Mouse (Mus musculus) liver, embryonic 12.5 days (tissue): ENCODE results near the gene Anp32a. TPM values are rescaled to one million over a fixed set of nuclear protein-coding genes. Genes with fewer than 3 reads are reported as not detected.

ENCODE experiments used
- ATAC-seq: fragments of 200-750 bp; cut with Nextera tagmentation; 2 replicates; pipeline ENCODE4 v1.8.0; 2017; ENCODE audit warnings: moderate number of reproducible peaks, mild to moderate bottlenecking, moderate library complexity
- H3K27ac ChIP-seq: fragments of 300-500 bp; sonication (generic); 2 replicates; pipeline ENCODE4 v1.5.1; 2016; ENCODE audit warnings: mild to moderate bottlenecking
- H3K27me3 ChIP-seq: fragments of 300-500 bp; sonication (generic); replicated peaks from 2 replicates; pipeline ENCODE4 v1.6.1; 2016; ENCODE audit warnings: mild to moderate bottlenecking, moderate library complexity
- H3K36me3 ChIP-seq: fragments of 300-500 bp; sonication (generic); 2 replicates; pipeline ENCODE4 v1.6.1; 2016; ENCODE audit warnings: mild to moderate bottlenecking, moderate library complexity
- H3K4me1 ChIP-seq: fragments of 300-500 bp; sonication (generic); 2 replicates; pipeline ENCODE4 v1.6.1; 2016
- H3K4me2 ChIP-seq: fragments of 300-500 bp; sonication (generic); 2 replicates; pipeline ENCODE4 v1.6.1; 2016; ENCODE audit warnings: mild to moderate bottlenecking, moderate library complexity
- H3K4me3 ChIP-seq: fragments of 300-500 bp; sonication (generic); 2 replicates; pipeline ENCODE4 v1.5.1; 2016; ENCODE audit warnings: mild to moderate bottlenecking, moderate library complexity
- H3K9ac ChIP-seq: fragments of 300-500 bp; sonication (generic); 2 replicates; pipeline ENCODE4 v1.6.1; 2016; ENCODE audit warnings: mild to moderate bottlenecking, moderate library complexity
- H3K9me3 ChIP-seq: fragments of 300-500 bp; sonication (generic); replicated peaks from 2 replicates; pipeline ENCODE4 v1.6.1; 2016; ENCODE audit warnings: mild to moderate bottlenecking, moderate library complexity
- WGBS: fragments of 180-500 bp; shearing (Covaris S2); methylation state at CpG from one replicate; pipeline ENCODE4 v1.1.7; 2016; ENCODE audit not compliant: insufficient replicate concordance; 5-methylcytosine and 5-hydroxymethylcytosine counted together
- polyA plus RNA-seq: library from polyadenylated mRNA; unstranded; fragments of >200 nt; fragmentation: Nextera tagmentation; extraction: Ambion mirVana; gene quantifications from 2 replicates; pipeline ENCODE4 v1.2.1, GENCODE M21; 2016

The Anp32a gene
- polyA plus RNA-seq, 1 experiment from 2014 or later, result 122 TPM

GRCm38 (mm10) chr9:62340301-62341122 lies 581 bp upstream of the Anp32a start:
- peak overlapping the region; percentile 88 for H3K9ac ChIP-seq
- H3K9me3 ChIP-seq, result no peaks in the 10 kb centered on the region
- H3K27ac ChIP-seq, result peak overlapping the region; percentile 55
- 2% methylated on average over 47 of the region's 48 CpGs for WGBS
- peaks cover 34% of the 10 kb centered on the region for H3K4me1 ChIP-seq
- H3K36me3 ChIP-seq, result no peaks in the 10 kb centered on the region
- peak; percentile 55 for ATAC-seq
- H3K27me3 ChIP-seq, result no peaks in the 10 kb centered on the region; the same call in 1 of the 2 replicates
- H3K4me2 ChIP-seq, result peak overlapping the region; percentile 90
- peak overlapping the region; percentile 87 for H3K4me3 ChIP-seq

DNA sequence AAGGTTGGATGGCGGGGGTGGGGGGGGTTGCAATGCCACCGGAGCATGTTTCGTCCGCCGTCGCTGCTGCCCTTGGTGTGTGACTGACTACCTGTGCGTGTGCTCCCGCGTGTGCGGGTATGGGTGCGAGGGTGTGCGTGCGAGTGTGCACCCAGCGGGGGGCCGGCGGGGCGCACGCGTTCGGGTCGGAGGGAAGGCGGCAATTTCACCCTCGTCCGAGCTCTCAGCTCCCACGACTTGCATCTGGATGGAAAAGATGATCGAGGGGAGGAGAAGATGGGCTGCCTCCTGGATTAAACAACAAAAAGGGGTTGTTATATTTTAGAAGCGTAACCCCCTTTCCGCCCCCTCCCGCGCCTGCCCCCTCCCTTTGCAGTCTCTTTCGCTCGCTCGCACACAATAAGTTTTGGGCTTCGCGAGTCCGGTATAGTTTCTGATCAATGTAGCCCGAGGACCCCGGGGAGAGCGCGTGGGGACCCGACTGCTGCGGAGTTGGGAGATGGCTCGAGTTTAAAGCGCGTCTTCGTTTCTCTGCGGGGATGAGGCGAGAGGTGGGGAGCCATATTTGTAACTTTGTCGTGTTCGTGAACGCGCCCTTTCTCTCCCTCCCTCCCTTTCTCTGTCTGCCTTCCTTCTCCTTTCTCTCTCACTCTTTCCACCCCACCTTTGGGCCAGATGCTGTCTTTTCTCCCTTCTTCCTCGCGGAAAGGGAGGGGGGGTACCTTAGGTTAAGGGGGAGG lies 778 bp downstream of the Anp32a start:
- no peak for ATAC-seq
- Histone ChIP-seq H3K27me3 (no peaks in the 10 kb centered on the region; the same call in 1 of the 2 replicates), H3K9me3 (no peaks in the 10 kb centered on the region), H3K4me3 (peak overlapping the region; percentile 87), H3K4me1 (peaks cover 48% of the 10 kb centered on the region), H3K4me2 (peak overlapping the region; percentile 90), H3K9ac (peak overlapping the region; percentile 88), H3K36me3 (no peaks in the 10 kb centered on the region), H3K27ac (peak overlapping the region; percentile 94)
- under 1% methylated on average over 52 of the region's 54 CpGs for WGBS

DNA sequence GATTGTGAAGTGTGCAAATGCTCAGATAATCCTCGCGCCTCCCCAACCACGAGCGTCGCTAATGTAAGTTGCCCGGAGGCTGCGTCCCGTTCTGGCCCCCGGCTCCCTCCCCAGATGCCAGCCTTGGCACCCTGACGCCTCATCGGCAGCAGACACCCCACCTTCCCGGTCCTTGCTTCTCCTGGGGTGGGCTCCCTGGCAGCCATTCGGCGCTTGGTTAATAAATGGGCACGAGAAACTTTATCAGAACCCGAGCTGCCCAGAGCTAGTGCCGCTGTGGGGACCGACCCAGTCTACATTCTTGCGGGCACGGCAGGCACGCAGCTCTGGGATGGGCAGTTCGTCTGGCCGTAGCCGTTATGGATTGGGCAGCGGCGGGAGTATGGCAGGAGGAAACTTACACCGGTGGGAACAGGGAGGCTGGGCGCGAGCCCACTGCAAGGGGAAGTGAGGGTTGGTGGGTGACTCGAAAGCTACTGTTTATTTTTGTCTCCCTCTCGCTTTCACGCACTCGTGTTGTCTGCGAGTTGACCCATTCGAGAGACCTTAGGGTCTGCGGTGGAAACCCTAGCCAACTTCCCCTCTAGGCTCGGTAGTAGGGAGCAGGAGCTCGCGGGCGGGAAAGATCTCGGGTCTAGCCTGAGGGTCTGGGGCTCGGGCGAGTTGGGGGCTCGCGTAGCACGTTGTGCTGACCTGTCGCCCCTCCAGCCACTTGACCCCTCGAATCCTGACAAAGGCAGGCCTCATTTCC lies 1.5 kb downstream of the Anp32a start:
- Histone ChIP-seq H3K9ac (peak overlapping the region; percentile 88), H3K4me2 (peak overlapping the region; percentile 90), H3K27me3 (no peaks in the 10 kb centered on the region; the same call in 1 of the 2 replicates), H3K4me3 (peak overlapping the region; percentile 87), H3K27ac (peak overlapping the region; percentile 94), H3K9me3 (no peaks in the 10 kb centered on the region), H3K4me1 (peaks cover 55% of the 10 kb centered on the region), H3K36me3 (peaks cover 6% of the 10 kb centered on the region; the same call in 1 of the 2 replicates)
- ATAC-seq, result no peak
- under 1% methylated on average over 48 of the region's 48 CpGs for WGBS

DNA sequence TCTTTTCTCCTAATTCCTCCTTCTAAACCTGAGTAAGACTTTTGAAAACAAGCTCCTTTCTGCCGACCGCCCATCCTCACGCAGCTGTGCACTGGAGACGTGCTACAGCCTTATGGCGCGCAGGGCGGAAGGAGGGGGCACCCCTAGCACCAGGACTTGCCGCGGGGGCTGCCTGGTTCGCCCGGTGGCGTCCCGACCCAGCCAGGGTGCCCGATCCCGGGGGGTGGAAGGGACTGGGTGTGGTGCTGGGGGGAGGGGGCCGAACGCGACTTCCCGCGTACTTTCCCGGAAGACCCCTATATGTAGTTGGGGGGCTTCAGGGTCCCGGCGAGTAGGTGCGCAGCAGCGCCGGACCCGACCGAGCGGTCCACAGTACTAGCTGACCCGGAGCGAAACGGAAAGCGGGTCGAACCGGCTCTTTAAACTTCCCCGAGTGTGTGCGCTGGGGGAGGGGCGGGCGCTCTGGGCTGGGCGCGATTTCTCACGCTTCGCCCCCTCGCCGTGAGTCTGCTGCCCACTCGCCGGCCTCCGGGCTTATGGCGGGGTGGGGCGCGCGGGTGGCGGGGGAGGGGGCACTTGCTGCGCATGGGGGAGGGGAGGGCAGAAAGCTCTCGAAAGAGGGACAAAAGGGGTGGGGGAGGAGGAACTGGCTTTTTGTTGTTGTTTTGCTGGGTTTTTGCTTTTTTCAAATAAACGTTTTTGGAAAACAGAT lies 2.3 kb downstream of the Anp32a start:
- ATAC-seq, result peak; percentile 24
- peak overlapping the region; percentile 90 for H3K4me2 ChIP-seq
- peaks cover 11% of the 10 kb centered on the region for H3K36me3 ChIP-seq
- H3K4me3 ChIP-seq, result peak overlapping the region; percentile 87
- peaks cover 60% of the 10 kb centered on the region for H3K4me1 ChIP-seq
- no peaks in the 10 kb centered on the region for H3K9me3 ChIP-seq
- H3K27ac ChIP-seq, result peak overlapping the region; percentile 94
- H3K9ac ChIP-seq, result peak overlapping the region; percentile 88
- no peaks in the 10 kb centered on the region; the same call in 1 of the 2 replicates for H3K27me3 ChIP-seq
- 0% methylated on average over 53 of the region's 56 CpGs for WGBS

DNA sequence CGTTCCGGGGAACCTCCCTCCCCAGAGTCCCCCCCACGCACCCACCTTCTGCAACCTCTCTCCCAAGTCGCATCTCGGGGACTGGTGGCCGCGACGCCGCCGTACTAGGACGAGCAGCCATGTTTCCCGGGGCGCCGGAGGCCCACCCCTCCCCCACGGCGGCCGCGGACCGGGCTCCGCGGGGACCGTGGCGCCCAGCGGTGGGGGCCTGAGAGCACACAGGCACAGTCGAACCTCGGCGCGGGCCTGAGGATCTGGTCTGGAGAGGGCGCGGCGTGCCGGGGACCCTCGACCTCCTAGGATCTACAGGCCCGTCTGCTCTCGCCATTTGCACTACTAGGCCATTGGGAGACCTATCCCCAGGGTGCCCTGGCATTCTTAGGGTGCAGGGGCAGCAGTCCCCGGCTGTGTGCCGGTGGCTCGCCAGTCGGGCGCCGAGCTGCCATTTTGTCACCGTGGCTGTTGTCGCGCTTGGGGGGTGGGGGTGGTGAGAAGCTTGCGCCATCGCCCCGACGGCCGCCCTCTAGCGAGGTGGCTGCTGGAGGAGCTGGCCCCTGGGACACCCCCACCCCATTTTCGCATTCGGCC lies 2.9 kb downstream of the Anp32a start:
- H3K4me2 ChIP-seq, result peak overlapping the region; percentile 90
- no peaks in the 10 kb centered on the region for H3K9me3 ChIP-seq
- peak overlapping the region; percentile 94 for H3K27ac ChIP-seq
- WGBS, result under 1% methylated on average over 52 of the region's 52 CpGs
- no peak for ATAC-seq
- H3K4me3 ChIP-seq, result peak overlapping the region; percentile 87
- no peaks in the 10 kb centered on the region; the same call in 1 of the 2 replicates for H3K27me3 ChIP-seq
- peaks cover 60% of the 10 kb centered on the region for H3K4me1 ChIP-seq
- peaks cover 11% of the 10 kb centered on the region for H3K36me3 ChIP-seq
- H3K9ac ChIP-seq, result peak overlapping the region; percentile 88

- H3K9ac ChIP-seq, result peak overlapping the region; percentile 88
- WGBS, result under 1% methylated on average over 26 of the region's 26 CpGs
- H3K4me1 ChIP-seq, result peaks cover 63% of the 10 kb centered on the region
- H3K4me3 ChIP-seq, result peak overlapping the region; percentile 87
- peaks cover 13% of the 10 kb centered on the region for H3K36me3 ChIP-seq
- H3K27me3 ChIP-seq, result no peaks in the 10 kb centered on the region; the same call in 1 of the 2 replicates
- H3K27ac ChIP-seq, result peak overlapping the region; percentile 94
- no peaks in the 10 kb centered on the region for H3K9me3 ChIP-seq
- peak overlapping the region; percentile 90 for H3K4me2 ChIP-seq
- peak; percentile 50 for ATAC-seq
These were observed 3.5 kb downstream of the Anp32a start for GRCm38 (mm10) chr9:62344545-62344944.

DNA sequence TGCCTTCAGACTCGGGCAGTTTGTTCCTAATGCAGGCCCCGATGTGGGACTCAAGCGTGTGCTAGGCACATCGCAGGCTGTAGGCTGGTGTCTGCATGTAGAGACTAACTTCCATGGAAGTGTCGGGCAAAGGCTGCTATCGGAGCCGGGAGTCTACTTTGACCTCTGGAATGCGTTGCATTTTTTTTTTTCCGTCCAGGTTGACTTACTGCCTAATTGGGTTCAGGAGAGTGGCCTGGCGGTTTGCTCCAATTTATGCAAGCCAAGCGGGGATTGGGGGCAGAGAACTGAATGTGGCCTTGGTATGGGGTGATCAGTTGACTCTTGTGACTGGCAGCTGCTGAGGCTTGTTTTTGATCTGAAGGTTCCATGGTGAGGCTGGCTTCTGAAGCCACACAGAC lies 4.0 kb downstream of the Anp32a start:
- WGBS, result 32% methylated on average over 11 of the region's 11 CpGs

DNA sequence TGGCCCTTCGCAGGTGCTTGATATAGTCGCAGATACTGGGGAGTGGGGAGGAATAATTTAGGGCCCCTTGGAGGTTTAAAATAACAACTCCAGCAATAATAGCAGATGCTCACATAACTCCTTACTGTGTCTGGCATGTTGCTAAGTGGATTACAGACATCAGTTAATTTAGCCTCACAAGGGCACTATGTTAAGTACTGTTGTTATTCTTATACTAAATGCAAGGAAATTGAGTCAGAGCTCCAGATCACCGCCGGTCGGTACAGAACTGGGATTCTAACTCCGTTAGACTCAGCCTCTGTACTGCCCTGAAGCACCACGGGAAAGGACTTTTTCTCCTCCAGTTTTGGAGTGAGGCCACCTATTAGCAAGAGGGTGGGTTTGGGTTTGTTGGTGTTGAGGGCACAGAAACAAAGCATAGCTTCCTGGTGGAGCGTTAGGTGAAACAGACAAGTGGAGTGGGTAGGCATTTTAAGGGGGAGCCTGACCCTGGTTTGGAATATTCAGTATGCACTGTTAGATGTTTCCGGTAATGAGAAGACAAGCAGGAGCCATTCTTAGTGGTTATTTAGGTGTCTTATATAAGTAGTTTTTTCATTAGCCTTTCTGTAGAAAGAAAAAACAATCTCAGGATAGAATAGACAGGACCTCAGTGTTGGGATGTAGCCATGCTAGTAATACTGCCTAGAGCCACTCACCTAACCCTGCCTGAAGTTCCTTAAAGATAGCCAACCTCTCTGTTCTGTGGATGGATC lies 4.7 kb downstream of the Anp32a start:
- Histone ChIP-seq H3K9ac (0 out of 2 replicates have a peak overlapping the region, but pooled peaks have one; percentile 88), H3K36me3 (peaks cover 19% of the 10 kb centered on the region), H3K27ac (peak overlapping the region; percentile 94), H3K4me2 (peak overlapping the region; percentile 90), H3K9me3 (no peaks in the 10 kb centered on the region), H3K4me3 (no peak overlapping the region), H3K27me3 (no peaks in the 10 kb centered on the region), H3K4me1 (peaks cover 68% of the 10 kb centered on the region)
- ATAC-seq, result no peak
- 68% methylated on average over 9 of the region's 9 CpGs for WGBS

More for the DNA sequence above, 4.0 kb downstream of the Anp32a start:
- Histone ChIP-seq H3K4me3 (peak overlapping the region; percentile 87), H3K36me3 (peaks cover 19% of the 10 kb centered on the region), H3K4me2 (peak overlapping the region; percentile 90), H3K27me3 (no peaks in the 10 kb centered on the region; the same call in 1 of the 2 replicates), H3K4me1 (peaks cover 66% of the 10 kb centered on the region), H3K9me3 (no peaks in the 10 kb centered on the region), H3K27ac (peak overlapping the region; percentile 94), H3K9ac (peak overlapping the region; percentile 88)
- no peak for ATAC-seq

DNA sequence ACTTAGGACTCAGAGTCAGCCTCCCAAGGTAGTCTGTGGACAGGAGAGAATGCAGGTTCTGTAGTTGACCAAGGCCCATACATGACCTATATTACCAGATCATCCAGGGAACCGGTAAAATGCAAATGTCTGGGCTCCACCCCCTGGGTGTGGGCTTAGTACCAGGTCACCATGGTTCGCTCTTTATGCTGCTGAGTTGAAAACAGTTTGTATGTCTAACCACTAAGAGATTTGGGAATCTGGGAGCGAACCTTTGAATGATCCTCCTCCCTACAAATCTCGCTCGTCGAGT lies 5.2 kb downstream of the Anp32a start:
- H3K4me3 ChIP-seq, result no peak overlapping the region
- H3K4me2 ChIP-seq, result peak overlapping the region; percentile 90
- peaks cover 19% of the 10 kb centered on the region for H3K36me3 ChIP-seq
- peaks cover 72% of the 10 kb centered on the region for H3K4me1 ChIP-seq
- WGBS, result 62% methylated on average over 6 of the region's 6 CpGs
- no peak overlapping the region for H3K9ac ChIP-seq
- H3K27ac ChIP-seq, result peak overlapping the region; percentile 94; the same call in 1 of the 2 replicates
- H3K27me3 ChIP-seq, result no peaks in the 10 kb centered on the region
- ATAC-seq, result no peak
- H3K9me3 ChIP-seq, result no peaks in the 10 kb centered on the region

GRCm38 (mm10) chr9:62347201-62347600 lies 6.1 kb downstream of the Anp32a start:
- H3K9me3 ChIP-seq, result no peaks in the 10 kb centered on the region
- WGBS, result 80% methylated on average over 5 of the region's 5 CpGs
- no peak for ATAC-seq
- H3K36me3 ChIP-seq, result peaks cover 19% of the 10 kb centered on the region
- no peak overlapping the region for H3K4me3 ChIP-seq
- H3K4me2 ChIP-seq, result no peak overlapping the region
- H3K4me1 ChIP-seq, result peaks cover 81% of the 10 kb centered on the region
- no peaks in the 10 kb centered on the region for H3K27me3 ChIP-seq
- H3K27ac ChIP-seq, result peak overlapping the region; percentile 29
- no peak overlapping the region for H3K9ac ChIP-seq
